Mouse (Mus musculus) T-cell, adult 66 days (primary cell): ENCODE data around the gene Trpm2. TPM values are rescaled to one million over a fixed set of nuclear protein-coding genes. Genes with fewer than 3 reads are reported as not detected.

Experiments
- total RNA-seq, 2 experiments: library from RNA; stranded (reverse); gene quantifications; 3 replicates in 1 of 2; 4 replicates in 1 of 2; pipeline ENCODE4 v1.2.4; 2023

Trpm2 gene
- 1 to 10 TPM; 2.1 to 2.3 TPM for total RNA-seq

GRCm38 (mm10) chr10:77970481-77970880 is at the start of gene Trpm2:
Gene Trpm2, minus strand, starts transcription at chr10:77970563.

GRCm38 (mm10) chr10:78009945-78010293 is 39.6 kb upstream of the Trpm2 start, which contains the start of gene Pfkl:
Gene Pfkl, minus strand, starts transcription at chr10:78010083.

GRCm38 (mm10) chr10:77978351-77979350 is 8.3 kb upstream of the Trpm2 start, which contains the start of gene 1810043G02Rik:
Gene 1810043G02Rik, plus strand, starts transcription at chr10:77978524.

GRCm38 (mm10) chr10:77902211-77902893 is 68.0 kb downstream of the Trpm2 start, which contains the start of gene Lrrc3:
Gene Lrrc3, minus strand, starts transcription at chr10:77902536.

GRCm38 (mm10) chr10:77861675-77862074 is 108.7 kb downstream of the Trpm2 start, which contains the start of gene Gm3285:
Gene Gm3285, plus strand, starts transcription at chr10:77861975.

Other genes starting within 250 kb of the Trpm2 start
- gene Krtap12-1, start 250.0 kb downstream of the Trpm2 start, total RNA-seq = not detected
- not detected for gene Gm10100, start 244.1 kb downstream of the Trpm2 start, total RNA-seq
- gene Gm18596, start 227.9 kb downstream of the Trpm2 start, total RNA-seq = not detected
- gene Gm9736, start 219.2 kb downstream of the Trpm2 start, total RNA-seq = not detected
- not detected for gene Gm3233, start 210.9 kb downstream of the Trpm2 start, total RNA-seq
- gene Gm3238, start 199.2 kb downstream of the Trpm2 start, total RNA-seq = not detected
- gene Gm7138, start 193.6 kb downstream of the Trpm2 start, total RNA-seq = not detected
- gene Gm3250, start 188.0 kb downstream of the Trpm2 start, total RNA-seq = not detected
- gene Gm7137, start 182.4 kb downstream of the Trpm2 start, total RNA-seq = not detected
- not detected for gene Gm9639, start 175.5 kb downstream of the Trpm2 start, total RNA-seq
- not detected for gene Gm19668, start 171.4 kb downstream of the Trpm2 start, total RNA-seq
- not detected for gene Gm9507, start 158.7 kb downstream of the Trpm2 start, total RNA-seq
- gene Gm2696, start 155.9 kb downstream of the Trpm2 start, total RNA-seq = not detected
- not detected for gene Krtap10-4, start 143.5 kb downstream of the Trpm2 start, total RNA-seq
- not detected for gene Krtap10-10, start 134.6 kb downstream of the Trpm2 start, total RNA-seq
- gene Gm36176, start 123.8 kb downstream of the Trpm2 start, total RNA-seq = not detected
- not detected for gene Gm10318, start 117.7 kb downstream of the Trpm2 start, total RNA-seq
- gene Gm3285, start 108.6 kb downstream of the Trpm2 start, total RNA-seq = not detected
- gene Lrrc3, start 68.0 kb downstream of the Trpm2 start, total RNA-seq = not detected
- gene 1810043G02Rik, start 8.0 kb upstream of the Trpm2 start, total RNA-seq = 10 to 100 TPM in 1 of 2 experiments, 1 to 10 TPM in 1; 5.7 to 11.2 TPM
- gene Pfkl, start 39.5 kb upstream of the Trpm2 start, total RNA-seq = 100 to 1,000 TPM in 1 of 2 experiments, 10 to 100 TPM in 1; 93.0 to 116 TPM
- gene Dnmt3l, start 71.4 kb upstream of the Trpm2 start, total RNA-seq = not detected
- gene Aire, start 73.0 kb upstream of the Trpm2 start, total RNA-seq = not detected
- gene Icosl, start 98.7 kb upstream of the Trpm2 start, total RNA-seq = 1 to 10 TPM; 5.5 to 6.9 TPM
- gene D10Jhu81e, start 199.2 kb upstream of the Trpm2 start, total RNA-seq = 10 to 100 TPM; 53.0 to 58.6 TPM
- gene Pwp2, start 214.6 kb upstream of the Trpm2 start, total RNA-seq = 10 to 100 TPM; 28.4 TPM